Mouse (Mus musculus) common myeloid progenitor, adult 5-6 weeks (primary cell): ENCODE data around the gene Med13l. TPM values are rescaled to one million over a fixed set of nuclear protein-coding genes. Genes with fewer than 3 reads are reported as not detected.

Experiments used
- ATAC-seq: replicated peaks from 2 replicates; pipeline ENCODE4 v1.8.0; 2016; ENCODE audit warnings: low read depth, mild to moderate bottlenecking, moderate TSS enrichment, inconsistent platforms; ENCODE audit not compliant: poor library complexity, severe bottlenecking
- total RNA-seq: library from RNA; stranded (forward); fragments of 200-1000, 187-1606 nt; gene quantifications from 2 replicates; pipeline ENCODE4 v1.2.3, GENCODE M21; 2017

The Med13l gene
- total RNA-seq, 1 experiment from 2014 or later, result 49.7 TPM

- ATAC-seq, result no peak
Measured at GRCm38 (mm10) chr5:118715518-118715917, 155.0 kb downstream of the Med13l start.

GRCm38 (mm10) chr5:118716295-118717271, 156.1 kb downstream of the Med13l start:
- peak; percentile 23; the same call in 1 of the 2 replicates for ATAC-seq

- ATAC-seq, result no peak
Measured at GRCm38 (mm10) chr5:118717456-118717855, 157.0 kb downstream of the Med13l start.

DNA sequence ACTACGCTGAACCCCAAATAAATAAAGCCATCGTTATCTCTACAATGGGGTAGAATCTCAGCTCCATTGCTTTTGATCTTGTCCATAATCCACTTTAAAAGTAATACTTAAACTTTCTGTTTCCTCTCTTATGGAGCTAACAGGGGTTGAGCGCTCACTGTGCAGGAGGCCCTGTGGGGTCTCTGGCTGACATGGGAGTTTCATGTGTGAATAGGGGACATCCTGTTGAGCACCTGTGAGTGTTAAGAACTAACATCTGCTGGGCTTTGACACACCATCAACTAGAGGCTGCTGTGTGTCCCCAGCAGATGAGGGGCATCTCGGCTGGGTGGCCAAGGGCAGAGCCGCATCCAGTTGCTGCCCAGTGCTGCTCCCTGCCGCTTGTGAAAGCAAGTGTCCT, 157.6 kb downstream of the Med13l start:
- ATAC-seq, result no peak

DNA sequence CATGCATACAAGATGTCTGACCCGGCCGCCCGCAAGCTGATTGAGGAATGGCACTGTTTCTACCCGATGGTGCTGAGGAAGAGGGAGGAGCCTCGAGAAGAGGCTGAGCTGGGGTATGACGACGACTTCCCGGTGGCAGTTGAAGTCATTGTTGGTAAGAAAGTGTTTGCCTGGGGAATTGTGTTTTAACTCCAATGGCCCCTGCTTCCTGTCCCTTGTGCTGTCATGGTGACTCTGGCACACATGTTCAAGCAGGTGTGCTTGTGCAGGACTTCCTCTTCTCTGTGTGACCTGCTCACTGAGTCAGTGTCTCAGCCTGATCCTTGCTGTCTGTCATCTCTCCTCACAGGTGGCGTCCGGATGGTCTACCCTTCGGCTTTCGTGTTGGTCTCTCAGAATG, 160.9 kb downstream of the Med13l start:
- no peak for ATAC-seq

DNA sequence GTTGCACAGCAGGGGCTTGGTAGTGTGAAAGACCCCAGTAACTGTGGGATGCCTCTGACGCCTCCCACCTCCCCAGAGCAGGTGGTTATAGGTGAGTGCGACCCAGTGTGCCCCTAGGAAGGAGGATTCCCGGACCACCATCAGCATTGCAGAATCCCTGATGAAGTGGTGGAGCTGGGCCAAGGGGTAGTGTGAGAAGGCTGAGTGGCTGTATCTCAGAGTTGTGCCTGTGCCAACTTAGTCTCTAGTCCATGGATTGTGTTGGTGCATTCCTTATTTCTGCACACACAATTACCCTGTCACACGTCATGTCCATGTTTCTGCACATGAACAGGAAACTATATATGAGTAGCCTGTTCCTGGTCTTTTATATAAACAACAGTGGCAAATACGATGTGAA, 161.4 kb downstream of the Med13l start:
- no peak for ATAC-seq

- no peak for ATAC-seq
Measured at GRCm38 (mm10) chr5:118722456-118722855, 162.0 kb downstream of the Med13l start.

DNA sequence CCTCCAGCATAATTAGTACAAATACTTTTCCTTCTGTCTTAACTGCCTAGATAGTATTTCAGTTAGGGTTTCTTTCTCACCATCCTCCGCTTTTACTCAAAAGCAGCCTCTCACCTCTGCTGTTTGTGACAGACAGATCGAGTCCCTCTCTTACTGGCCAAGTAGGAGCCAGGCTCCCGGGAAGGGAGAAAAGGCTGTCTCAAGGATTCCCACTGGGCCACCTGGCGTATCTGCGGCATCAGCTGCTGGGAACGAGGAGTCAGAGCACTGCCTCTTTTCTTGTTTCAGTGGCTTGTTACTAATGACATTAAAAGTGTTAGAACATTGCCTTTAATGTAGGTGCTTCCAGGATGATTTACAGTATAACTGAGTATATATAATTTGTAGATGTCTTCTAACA, 164.9 kb downstream of the Med13l start:
- no peak for ATAC-seq

DNA sequence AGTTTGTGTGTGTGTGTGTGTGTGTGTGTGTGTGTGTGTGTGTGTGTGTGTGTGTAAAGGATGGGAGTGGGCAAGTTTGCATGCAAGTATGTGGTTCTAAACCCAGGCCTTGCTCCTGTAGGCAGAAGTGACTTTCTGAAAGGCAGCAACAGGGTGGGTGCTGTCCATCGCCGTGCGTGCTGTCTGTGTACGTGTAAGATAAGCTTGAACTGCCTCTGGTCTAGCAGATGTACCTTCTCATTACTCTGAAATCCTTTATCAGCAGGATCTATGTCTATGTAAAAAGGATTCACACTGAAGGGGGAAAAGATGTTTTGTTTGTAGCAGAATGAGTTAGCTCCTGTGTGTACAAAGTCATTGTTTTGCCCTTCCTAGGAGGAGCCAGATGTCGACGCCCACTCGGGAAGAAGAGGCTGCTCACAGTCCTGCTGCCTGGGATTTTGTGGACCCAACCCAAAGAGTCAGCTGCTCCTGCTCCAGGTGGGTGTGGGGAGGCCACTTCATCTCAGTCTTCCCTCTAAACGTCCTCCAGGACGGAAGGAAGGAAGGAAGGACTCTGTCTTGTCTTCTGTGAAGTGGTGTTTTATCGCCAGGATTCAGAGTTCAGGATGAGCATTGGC, 165.5 kb downstream of the Med13l start:
- ATAC-seq, result no peak; the same call in 1 of the 2 replicates

DNA sequence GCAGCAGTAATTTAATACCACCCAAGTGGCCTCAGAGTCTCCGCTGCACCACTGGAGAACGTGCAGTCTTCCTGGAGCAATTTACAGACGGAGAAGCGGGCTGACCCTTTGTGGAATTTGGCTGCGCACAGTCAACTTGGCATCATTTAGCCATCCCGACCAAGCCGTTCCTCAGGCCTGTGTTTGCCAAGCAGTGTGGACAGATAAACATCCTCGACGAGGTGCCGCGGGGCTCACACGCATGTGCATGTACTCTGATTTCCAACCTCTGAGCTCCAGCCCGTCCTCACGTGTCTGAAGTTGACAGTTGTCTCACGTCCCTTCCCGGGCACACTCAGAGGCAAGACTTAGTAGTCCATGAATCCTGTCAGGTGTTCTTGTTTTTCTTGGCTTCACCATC, 166.9 kb downstream of the Med13l start:
- ATAC-seq, result no peak

DNA sequence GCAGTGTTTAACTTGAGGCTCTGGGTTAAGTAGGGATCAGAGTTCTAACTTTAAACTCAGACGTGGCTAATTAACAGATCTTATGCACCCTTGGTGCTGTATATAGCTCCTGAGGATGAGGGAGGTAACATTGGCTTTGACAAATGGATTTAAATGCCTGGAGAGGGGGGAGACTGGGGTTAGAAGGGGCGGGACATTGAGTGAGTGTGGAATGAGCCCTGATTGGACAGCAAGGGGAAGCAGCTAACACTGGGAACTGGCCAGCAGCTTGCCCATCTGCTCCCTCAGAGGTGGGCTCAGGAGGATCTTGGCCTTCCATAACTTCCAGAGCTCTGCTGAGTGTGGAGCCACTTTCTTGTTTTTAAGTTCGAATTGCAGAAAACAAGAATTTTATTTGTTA, 171.7 kb downstream of the Med13l start:
- ATAC-seq, result no peak

GRCm38 (mm10) chr5:118732651-118733050, 172.2 kb downstream of the Med13l start:
- ATAC-seq, result no peak

DNA sequence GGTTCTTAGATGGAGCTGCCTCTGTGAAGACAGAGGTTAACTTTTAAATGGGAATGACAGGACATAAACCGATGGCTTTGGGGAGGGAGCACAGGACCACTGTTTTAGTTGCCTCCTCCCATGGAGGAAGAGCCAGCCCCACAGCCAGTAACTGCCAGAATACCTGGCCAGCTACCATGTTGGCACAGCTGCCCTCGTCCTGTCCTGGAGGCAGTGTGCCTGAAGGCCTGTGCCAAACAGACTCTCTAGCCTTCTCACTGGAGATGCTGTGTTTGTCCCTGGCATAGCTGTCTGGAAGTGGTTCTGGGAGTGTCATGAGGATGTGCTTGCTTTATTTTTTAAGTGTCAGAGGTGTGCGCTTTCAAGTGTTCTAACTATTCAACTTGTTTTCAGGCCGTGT, 173.1 kb downstream of the Med13l start:
- ATAC-seq, result no peak

DNA sequence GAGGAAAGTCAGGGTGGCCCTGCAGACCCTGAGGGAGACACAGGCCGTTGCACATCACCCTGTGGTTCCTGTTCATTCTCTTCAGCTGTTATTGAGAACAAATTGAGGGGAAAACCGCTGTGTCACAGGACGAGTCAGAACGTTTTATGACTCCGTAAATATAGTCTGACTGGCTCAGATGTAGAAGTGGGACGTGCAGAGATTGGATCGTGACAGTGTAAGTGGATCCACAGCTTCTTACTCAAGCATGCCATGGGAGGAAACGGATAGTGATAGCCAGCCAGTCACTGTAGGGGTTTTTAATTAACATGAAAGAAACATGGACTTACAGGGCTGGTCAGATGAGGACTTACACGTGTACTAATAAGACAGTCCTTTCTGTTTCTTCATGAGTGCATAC, 174.0 kb downstream of the Med13l start:
- no peak for ATAC-seq

GRCm38 (mm10) chr5:118735738-118736137, 175.3 kb downstream of the Med13l start:
- no peak for ATAC-seq

DNA sequence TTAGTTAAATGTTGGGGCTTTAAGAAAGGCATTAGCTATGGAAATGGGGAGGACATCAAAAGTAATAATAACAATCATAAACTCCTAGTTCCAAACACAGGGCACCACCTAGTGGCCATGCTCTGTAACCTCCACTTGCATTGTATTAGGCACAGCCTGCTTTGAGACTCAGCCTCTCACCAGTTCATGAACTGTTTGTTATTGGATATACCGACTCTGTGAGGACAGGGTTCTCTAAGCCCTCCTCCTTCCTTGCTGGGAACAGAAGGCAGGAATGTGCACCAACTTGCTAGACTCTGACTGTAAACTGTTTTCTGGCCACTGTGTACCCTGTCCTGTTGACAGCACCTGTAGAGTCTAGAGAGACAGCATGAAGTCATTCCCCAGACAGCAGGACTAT, 177.1 kb downstream of the Med13l start:
- ATAC-seq, result peak; percentile 67; the same call in 1 of the 2 replicates

- no peak for ATAC-seq
Measured at GRCm38 (mm10) chr5:118743067-118743466, 182.6 kb downstream of the Med13l start.

DNA sequence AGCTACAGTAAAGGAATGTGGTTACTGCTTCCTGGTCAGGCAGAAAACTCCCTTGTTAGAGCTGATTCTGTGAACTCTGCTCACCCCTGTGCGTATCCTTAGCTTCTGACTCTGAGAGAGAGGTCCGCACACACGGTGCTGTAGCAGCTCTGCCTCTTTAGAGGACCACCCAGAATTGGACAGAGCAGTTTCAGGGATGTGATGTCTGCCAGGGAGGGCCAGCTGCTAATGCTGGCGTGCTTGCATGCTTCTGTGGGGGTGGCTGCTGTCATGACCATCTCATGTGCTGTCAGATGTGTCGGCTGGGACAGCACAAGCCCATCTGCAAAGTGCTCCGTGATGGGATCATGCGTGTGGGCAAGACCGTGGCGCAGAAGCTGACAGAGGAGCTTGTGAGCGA, 186.5 kb downstream of the Med13l start:
- ATAC-seq, result no peak

GRCm38 (mm10) chr5:118751446-118752179, 191.1 kb downstream of the Med13l start:
- no peak for ATAC-seq

GRCm38 (mm10) chr5:118752868-118753267, 192.4 kb downstream of the Med13l start:
- ATAC-seq, result no peak
